Mouse (Mus musculus) olfactory bulb, adult 2 months (tissue): ENCODE results near the gene Mapk8ip1.

Source experiments
- CTCF ChIP-seq: fragments of 200-500 bp; IDR thresholded peaks from 2 replicates; pipeline ENCODE4 v1.5.1; 2012; ENCODE audit warnings: low read depth, mild to moderate bottlenecking, low read length, moderate library complexity; ENCODE audit not compliant: insufficient read depth
- POLR2A ChIP-seq: fragments of 200-500 bp; IDR thresholded peaks from 2 replicates; pipeline ENCODE4 v1.6.1; 2012; ENCODE audit warnings: mild to moderate bottlenecking, low read depth, low read length, moderate library complexity; ENCODE audit not compliant: insufficient read depth

DNA sequence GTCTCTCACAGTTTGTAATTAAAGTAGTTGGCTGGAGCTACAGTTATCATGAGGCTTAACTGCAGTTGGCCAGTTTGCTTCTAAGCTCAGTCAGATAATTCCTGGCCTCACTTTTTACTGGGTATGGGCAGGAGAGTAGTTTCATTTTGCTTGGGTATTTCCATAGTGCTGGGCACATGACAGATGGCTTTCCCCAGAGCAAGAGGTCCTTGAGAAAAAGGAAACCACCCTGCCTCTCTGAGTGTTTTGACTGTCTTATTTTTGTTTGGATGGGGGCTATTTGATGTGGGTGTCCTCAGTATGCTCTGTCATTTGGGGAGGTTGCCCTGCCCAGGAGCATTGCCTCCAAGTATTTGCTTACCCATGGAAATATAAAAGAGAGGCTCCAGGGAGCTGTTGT, 58.6 kb downstream of the Mapk8ip1 start:
- no peak for TF ChIP-seq POLR2A
- TF ChIP-seq CTCF, result no peak
